Mouse (Mus musculus): ENCODE data around the gene Dgcr2.
A peak's percentile ranks its signal among the peaks of the same experiment; 100 is the strongest.

Gene Dgcr2

GRCm38 (mm10) chr16:17911052-17911595, 12.8 kb upstream of the Dgcr2 start, which contains the start of gene Ess2:
Gene Ess2, minus strand, starts transcription at chr16:17911348.
- peak; percentile 76 for DNase-seq (ENCODE audit: low spot score)

- DNase-seq (ENCODE audit: low spot score), result no peak
These were observed 2.3 kb downstream of the Dgcr2 start for GRCm38 (mm10) chr16:17896091-17896490.

- no peak for DNase-seq (ENCODE audit: low spot score)
These were observed 4.4 kb downstream of the Dgcr2 start, which contains the start of gene Tssk1 for GRCm38 (mm10) chr16:17893923-17894322. Gene Tssk1, plus strand, starts transcription at chr16:17894223.

GRCm38 (mm10) chr16:17892606-17893005, 5.8 kb downstream of the Dgcr2 start:
- peak; percentile 46 for DNase-seq (ENCODE audit: low spot score)

GRCm38 (mm10) chr16:17891567-17891959, 6.8 kb downstream of the Dgcr2 start, which contains the start of gene Gm20518:
Gene Gm20518, minus strand, starts transcription at chr16:17891671.
- peak; percentile 98 for DNase-seq (ENCODE audit: low spot score)

- DNase-seq (ENCODE audit: low spot score), result peak; percentile 70
These were observed 7.3 kb downstream of the Dgcr2 start for GRCm38 (mm10) chr16:17890917-17891566.

GRCm38 (mm10) chr16:17890342-17890727, 8.0 kb downstream of the Dgcr2 start:
- no peak for DNase-seq (ENCODE audit: low spot score)

GRCm38 (mm10) chr16:17889689-17890341, 8.5 kb downstream of the Dgcr2 start:
- no peak for DNase-seq (ENCODE audit: low spot score)

- no peak for DNase-seq (ENCODE audit: low spot score)
These were observed 14.2 kb downstream of the Dgcr2 start for GRCm38 (mm10) chr16:17884116-17884515.

GRCm38 (mm10) chr16:17882196-17882595, 16.2 kb downstream of the Dgcr2 start:
- no peak for DNase-seq (ENCODE audit: low spot score)

GRCm38 (mm10) chr16:17879571-17879970, 18.8 kb downstream of the Dgcr2 start:
- no peak for DNase-seq (ENCODE audit: low spot score)

- DNase-seq (ENCODE audit: low spot score), result no peak
These were observed 22.3 kb downstream of the Dgcr2 start for GRCm38 (mm10) chr16:17876096-17876495.

- DNase-seq (ENCODE audit: low spot score), result no peak
These were observed 23.2 kb downstream of the Dgcr2 start for GRCm38 (mm10) chr16:17875174-17875573.

GRCm38 (mm10) chr16:17872995-17873394, 25.4 kb downstream of the Dgcr2 start:
- DNase-seq (ENCODE audit: low spot score), result no peak

GRCm38 (mm10) chr16:17871248-17871647, 27.1 kb downstream of the Dgcr2 start:
- no peak for DNase-seq (ENCODE audit: low spot score)

- DNase-seq (ENCODE audit: low spot score), result no peak
These were observed 32.6 kb downstream of the Dgcr2 start for GRCm38 (mm10) chr16:17865770-17866169.

- DNase-seq (ENCODE audit: low spot score), result no peak
These were observed 33.1 kb downstream of the Dgcr2 start for GRCm38 (mm10) chr16:17865293-17865692.

GRCm38 (mm10) chr16:17858592-17858991, 39.8 kb downstream of the Dgcr2 start:
- no peak for DNase-seq (ENCODE audit: low spot score)

GRCm38 (mm10) chr16:17857157-17857556, 41.2 kb downstream of the Dgcr2 start:
- no peak for DNase-seq (ENCODE audit: low spot score)

- DNase-seq (ENCODE audit: low spot score), result no peak
These were observed 45.1 kb downstream of the Dgcr2 start for GRCm38 (mm10) chr16:17853263-17853662.

- no peak for DNase-seq (ENCODE audit: low spot score)
These were observed 46.5 kb downstream of the Dgcr2 start for GRCm38 (mm10) chr16:17851860-17852259.

GRCm38 (mm10) chr16:17851331-17851730, 47.0 kb downstream of the Dgcr2 start:
- no peak for DNase-seq (ENCODE audit: low spot score)

GRCm38 (mm10) chr16:17849486-17849885, 48.9 kb downstream of the Dgcr2 start:
- DNase-seq (ENCODE audit: low spot score), result no peak

All from ovary, postnatal 14 days (tissue).